Mouse (Mus musculus) liver, postnatal 0 days (tissue): ENCODE measurements around the gene Bahcc1. TPM values are rescaled to one million over a fixed set of nuclear protein-coding genes. Genes with fewer than 3 reads are reported as not detected.

ENCODE experiments used
- ATAC-seq: fragments of 200-750 bp; cut with Nextera tagmentation; 2 replicates; pipeline ENCODE4 v1.8.0; 2017; ENCODE audit warnings: mild to moderate bottlenecking, moderate library complexity
- DNase-seq: peaks from one replicate; pipeline ENCODE4 v3.0.0-alpha.2; 2016
- H3K27ac ChIP-seq: fragments of 300-500 bp; sonication (generic); 2 replicates; pipeline ENCODE4 v1.5.1; 2014; ENCODE audit warnings: antibody characterized with exemption, moderate library complexity, mild to moderate bottlenecking, low read depth
- H3K27me3 ChIP-seq: fragments of 300-500 bp; sonication (generic); 2 replicates; pipeline ENCODE4 v1.6.1; 2014; ENCODE audit warnings: low read length, control low read depth, mixed read lengths; ENCODE audit not compliant: insufficient read depth
- H3K36me3 ChIP-seq: fragments of 300-500 bp; sonication (generic); replicated peaks from 2 replicates; pipeline ENCODE4 v1.6.1; 2014; ENCODE audit warnings: mild to moderate bottlenecking, control low read depth, low read length, moderate library complexity, mixed read lengths; ENCODE audit not compliant: insufficient read depth
- H3K4me1 ChIP-seq: fragments of 300-500 bp; sonication (generic); 2 replicates; pipeline ENCODE4 v1.6.1; 2014; ENCODE audit warnings: antibody characterized with exemption, mild to moderate bottlenecking, control low read depth; ENCODE audit not compliant: insufficient read depth
- H3K4me2 ChIP-seq: fragments of 300-500 bp; sonication (generic); 2 replicates; pipeline ENCODE4 v1.6.1; 2014; ENCODE audit warnings: low read depth, mild to moderate bottlenecking, low read length, moderate library complexity, mixed read lengths
- H3K4me3 ChIP-seq: fragments of 300-500 bp; sonication (generic); 2 replicates; pipeline ENCODE4 v1.5.1; 2014; ENCODE audit warnings: low read depth, low read length
- H3K9ac ChIP-seq: fragments of 300-500 bp; sonication (generic); replicated peaks from 2 replicates; pipeline ENCODE4 v1.6.1; 2014; ENCODE audit warnings: mild to moderate bottlenecking, moderate library complexity
- H3K9me3 ChIP-seq: fragments of 300-500 bp; sonication (generic); 2 replicates; pipeline ENCODE4 v1.6.1; 2016; ENCODE audit warnings: mild to moderate bottlenecking, control low read depth, low read length, mixed read lengths
- CTCF ChIP-seq: sonication (generic); IDR thresholded peaks from 2 replicates; pipeline ENCODE4 v1.5.1; 2016; ENCODE audit warnings: antibody characterized with exemption, low read depth
- EP300 ChIP-seq: IDR thresholded peaks from 2 replicates; pipeline ENCODE4 v1.6.1; 2016; ENCODE audit warnings: antibody characterized with exemption, low read depth, mild to moderate bottlenecking
- WGBS: fragments of 180-500 bp; shearing (Covaris S2); extraction: QIAGEN DNeasy Blood & Tissue Kit; methylation state at CpG from one replicate; pipeline ENCODE4 v1.1.7; 2014; ENCODE audit not compliant: insufficient replicate concordance; 5-methylcytosine and 5-hydroxymethylcytosine counted together
- polyA plus RNA-seq: library from polyadenylated mRNA; unstranded; fragments of >200 nt; fragmentation: Nextera tagmentation; extraction: Ambion mirVana; gene quantifications from 2 replicates; pipeline ENCODE4 v1.2.1, GENCODE M21; 2015

The Bahcc1 gene
- polyA plus RNA-seq, 1 experiment from 2014 or later, result 1.1 TPM

- DNase-seq (no peak), ATAC-seq (no peak)
- Histone ChIP-seq H3K36me3 (no peaks in the 10 kb centered on the region), H3K9ac (no peak overlapping the region), H3K9me3 (no peaks in the 10 kb centered on the region), H3K4me3 (no peak overlapping the region), H3K27me3 (no peaks in the 10 kb centered on the region), H3K4me1 (peaks cover 30% of the 10 kb centered on the region), H3K4me2 (no peak overlapping the region), H3K27ac (no peak overlapping the region)
- WGBS, result 81% methylated on average over 13 of the region's 13 CpGs
- TF ChIP-seq EP300 (no peak), CTCF (no peak)
Measured at GRCm38 (mm10) chr11:120257911-120258310, 25.2 kb downstream of the Bahcc1 start.

- TF ChIP-seq EP300 (no peak), CTCF (no peak)
- Histone ChIP-seq H3K27ac (no peak overlapping the region), H3K27me3 (no peaks in the 10 kb centered on the region), H3K9me3 (no peaks in the 10 kb centered on the region), H3K4me1 (peaks cover 33% of the 10 kb centered on the region), H3K9ac (no peak overlapping the region), H3K36me3 (no peaks in the 10 kb centered on the region), H3K4me3 (no peak overlapping the region), H3K4me2 (no peak overlapping the region)
- 76% methylated on average over 12 of the region's 12 CpGs for whole genome bisulfite sequencing
- ATAC-seq, result no peak
- DNase-seq, result no peak
Measured at GRCm38 (mm10) chr11:120258896-120259689, 26.3 kb downstream of the Bahcc1 start.

- whole genome bisulfite sequencing, result 75% methylated on average over 25 of the region's 25 CpGs
- no peak overlapping the region for H3K4me3 ChIP-seq
- H3K9me3 ChIP-seq, result no peaks in the 10 kb centered on the region
- no peak overlapping the region for H3K4me2 ChIP-seq
- ATAC-seq (no peak), DNase-seq (no peak)
- no peak overlapping the region for H3K27ac ChIP-seq
- H3K36me3 ChIP-seq, result no peaks in the 10 kb centered on the region
- TF ChIP-seq EP300 (no peak), CTCF (no peak)
- H3K4me1 ChIP-seq, result peaks cover 24% of the 10 kb centered on the region
- no peak overlapping the region for H3K9ac ChIP-seq
- no peaks in the 10 kb centered on the region for H3K27me3 ChIP-seq
Measured at GRCm38 (mm10) chr11:120259792-120260768, 27.3 kb downstream of the Bahcc1 start.

- 69% methylated on average over 6 of the region's 6 CpGs for WGBS
- H3K27ac ChIP-seq, result no peak overlapping the region
- no peak overlapping the region for H3K9ac ChIP-seq
- H3K4me2 ChIP-seq, result no peak overlapping the region
- H3K4me3 ChIP-seq, result no peak overlapping the region
- no peak for DNase-seq
- peaks cover 20% of the 10 kb centered on the region for H3K4me1 ChIP-seq
- H3K27me3 ChIP-seq, result no peaks in the 10 kb centered on the region
- no peaks in the 10 kb centered on the region for H3K9me3 ChIP-seq
- no peaks in the 10 kb centered on the region for H3K36me3 ChIP-seq
- no peak for ATAC-seq
- TF ChIP-seq EP300 (no peak), CTCF (no peak)
Measured at GRCm38 (mm10) chr11:120260769-120261150, 28.0 kb downstream of the Bahcc1 start.

- no peaks in the 10 kb centered on the region for H3K36me3 ChIP-seq
- no peak overlapping the region for H3K27ac ChIP-seq
- DNase-seq (peak; percentile 85), ATAC-seq (peak; percentile 79)
- no peaks in the 10 kb centered on the region for H3K27me3 ChIP-seq
- TF ChIP-seq EP300, result no peak
- H3K9me3 ChIP-seq, result no peaks in the 10 kb centered on the region
- H3K4me2 ChIP-seq, result no peak overlapping the region
- 55% methylated on average over 20 of the region's 20 CpGs for WGBS
- peaks cover 19% of the 10 kb centered on the region for H3K4me1 ChIP-seq
- H3K9ac ChIP-seq, result no peak overlapping the region
- H3K4me3 ChIP-seq, result no peak overlapping the region
Measured at GRCm38 (mm10) chr11:120261416-120262355, 28.9 kb downstream of the Bahcc1 start.
